Mouse (Mus musculus) heart, adult 8-10 months (tissue): ENCODE measurements at regions not wholly inside any gene's neighbourhood (a gene's known extent, or its start where the extent isn't known, plus 50 kb on each side); places are given as distances from the start of the nearest gene placed in this dataset.

Experiments
- DNase-seq: peaks from one replicate; pipeline ENCODE4 v3.0.0; 2022; ENCODE audit warnings: low spot score

DNA sequence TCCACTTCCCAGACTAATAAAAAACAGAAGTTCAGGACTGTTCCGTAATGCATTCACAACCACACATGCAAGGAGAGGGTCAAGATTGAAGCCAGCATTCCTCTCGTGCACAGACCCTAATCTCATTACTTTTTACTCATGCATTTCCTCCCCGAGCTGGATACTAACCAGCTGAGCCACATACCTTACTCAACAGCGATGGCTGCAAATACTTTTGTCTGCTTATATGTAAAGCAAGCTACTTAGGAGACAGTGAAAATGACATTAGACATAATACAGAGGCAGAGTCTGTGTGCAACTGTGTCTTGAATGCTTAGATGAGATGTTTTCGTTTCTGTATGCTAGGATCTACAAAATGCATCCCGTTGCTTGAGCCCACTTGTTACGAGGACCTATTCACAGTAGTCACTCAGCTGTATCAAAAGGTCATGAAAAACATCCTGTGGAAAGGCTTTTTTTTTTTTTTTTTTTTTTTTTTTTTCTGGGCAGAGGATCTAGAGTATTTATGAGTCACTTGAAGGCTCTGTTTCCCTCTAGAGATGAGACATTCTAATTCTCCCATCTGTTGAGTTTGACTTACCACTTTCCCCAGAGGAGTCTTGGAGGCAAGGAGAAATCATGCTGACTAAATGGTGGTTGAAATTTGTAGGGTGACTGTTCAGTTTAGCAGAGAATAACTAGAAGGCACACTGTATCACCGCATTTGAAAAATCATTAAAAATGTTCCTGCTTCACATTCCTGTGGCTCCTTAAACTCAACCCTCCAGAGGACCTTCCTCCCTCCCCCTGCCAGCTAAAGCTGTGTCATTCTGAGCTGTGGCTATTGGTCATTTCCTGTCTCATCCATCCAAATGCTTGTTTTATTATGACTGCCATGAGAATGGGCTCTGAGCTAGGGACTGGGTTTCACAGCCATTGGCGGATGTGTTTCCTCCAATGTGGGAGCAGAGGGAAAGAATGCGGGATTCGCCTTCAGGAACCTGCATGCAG is 1364.1 kb upstream of the A1bg start:
- peak; percentile 58 for DNase-seq

DNA sequence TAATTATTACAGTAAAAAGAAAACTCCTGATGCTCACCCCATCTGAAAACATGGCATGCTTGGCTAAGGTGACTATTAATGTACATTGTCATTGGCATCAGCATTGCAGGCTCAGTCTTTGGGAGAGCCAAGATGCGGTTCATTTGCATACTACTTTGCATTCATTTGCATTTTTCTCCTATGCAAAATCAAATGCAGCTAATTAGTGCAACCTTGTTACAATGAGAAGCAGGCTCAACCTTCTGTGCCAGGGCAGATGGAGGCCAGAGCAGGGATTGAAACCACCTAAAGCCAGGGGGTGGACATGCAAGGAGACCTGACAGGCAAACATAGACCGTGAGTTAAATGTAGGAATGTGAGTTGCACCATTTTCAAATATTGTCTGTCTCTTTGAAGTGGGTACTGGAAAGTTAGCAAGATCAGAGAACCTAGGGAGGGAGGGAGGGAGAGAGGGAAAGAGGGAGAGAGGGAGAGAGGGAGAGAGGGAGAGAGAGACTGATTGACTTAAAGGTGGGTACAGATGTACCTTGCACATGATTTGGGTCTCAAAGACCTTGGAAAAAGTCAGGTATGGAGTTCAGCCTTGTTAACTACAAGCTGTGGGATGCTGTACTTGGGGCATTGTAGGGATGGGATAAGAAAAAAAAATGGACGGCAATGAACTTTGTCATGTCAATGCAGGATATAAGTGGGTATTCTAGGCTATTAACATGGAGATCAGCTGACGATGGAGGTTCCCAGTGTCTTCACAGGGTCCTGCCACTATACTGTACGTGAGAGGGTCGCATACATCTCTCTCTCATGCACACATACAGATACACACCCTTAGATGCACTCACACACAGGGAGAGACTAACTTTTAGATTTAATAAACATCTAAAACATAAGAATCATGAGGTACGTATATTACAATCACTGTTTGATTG is 1362.1 kb upstream of the A1bg start:
- DNase-seq, result no peak

DNA sequence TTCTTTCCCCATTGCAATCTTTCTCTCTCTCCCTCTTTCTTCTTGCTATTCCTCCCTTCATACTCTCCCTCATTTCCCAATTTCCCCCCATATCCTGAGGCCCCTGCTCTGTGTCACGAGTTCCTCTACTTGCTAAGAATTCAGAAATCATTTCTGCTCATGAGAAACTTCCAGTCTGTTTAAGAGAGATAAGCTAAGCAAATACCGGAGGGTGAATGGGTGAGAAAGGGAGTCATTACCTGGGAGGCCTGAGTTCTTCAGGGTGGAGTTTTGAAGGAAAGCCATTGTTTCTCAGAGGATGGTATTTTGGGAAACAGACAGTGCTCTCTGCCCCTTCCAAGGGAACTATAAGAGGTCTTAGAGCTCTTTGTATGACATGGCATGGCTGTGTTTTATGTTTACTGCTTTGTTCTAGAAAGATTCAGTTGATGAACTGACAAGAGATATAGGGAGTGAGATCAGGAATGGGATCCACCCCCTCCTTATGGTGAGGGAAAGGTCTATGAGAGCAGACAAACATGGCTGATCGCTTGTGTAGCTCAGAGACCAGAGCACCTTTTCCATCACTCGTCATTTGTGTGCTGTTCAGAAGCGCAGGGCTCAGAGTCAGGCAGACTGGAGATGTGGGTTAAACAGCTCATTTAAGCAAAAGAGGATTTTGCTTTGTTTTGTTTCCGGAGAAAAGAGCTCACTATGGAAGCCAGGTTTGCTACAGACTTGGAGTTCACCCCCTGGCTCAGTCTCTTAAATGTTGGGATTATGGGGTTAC is 1361.0 kb upstream of the A1bg start:
- no peak for DNase-seq

DNA sequence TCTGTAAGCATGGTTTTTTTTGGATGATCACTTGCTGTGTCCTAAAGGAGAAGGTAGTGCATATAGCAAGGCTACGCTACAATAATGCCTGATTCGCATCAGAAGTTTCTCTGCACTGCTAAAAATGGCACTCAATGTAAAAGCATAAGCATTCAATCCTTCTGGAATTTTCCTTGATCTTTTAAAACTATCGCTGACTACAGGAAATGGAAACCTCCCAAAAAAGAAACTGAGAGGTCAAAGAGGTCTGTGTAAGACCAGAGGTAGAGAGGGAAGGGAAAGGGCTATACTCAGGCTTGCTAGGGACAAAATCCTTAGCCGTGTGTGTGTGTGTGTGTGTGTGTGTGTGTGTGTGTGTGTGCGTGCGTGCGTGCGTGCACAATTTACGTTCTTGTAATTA is 1359.8 kb upstream of the A1bg start:
- DNase-seq, result no peak

DNA sequence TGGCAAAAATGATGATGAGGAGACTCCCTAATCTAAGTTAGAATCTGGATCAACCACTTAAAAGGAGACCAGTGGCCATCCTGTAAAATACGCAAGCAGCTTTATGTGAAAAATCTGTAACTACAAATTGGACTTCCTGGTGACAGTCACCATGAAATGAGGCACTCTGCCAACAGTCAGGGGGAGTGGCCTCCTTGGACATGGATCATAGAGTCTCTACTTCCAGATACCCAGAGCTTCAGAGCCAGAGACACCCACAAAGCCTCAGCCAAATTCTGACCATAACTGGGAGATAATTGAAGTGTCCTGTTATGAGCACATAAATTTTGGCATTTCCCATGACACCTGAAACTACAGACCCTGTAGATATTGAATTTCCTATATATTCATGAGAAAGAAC is 1359.3 kb upstream of the A1bg start:
- no peak for DNase-seq

DNA sequence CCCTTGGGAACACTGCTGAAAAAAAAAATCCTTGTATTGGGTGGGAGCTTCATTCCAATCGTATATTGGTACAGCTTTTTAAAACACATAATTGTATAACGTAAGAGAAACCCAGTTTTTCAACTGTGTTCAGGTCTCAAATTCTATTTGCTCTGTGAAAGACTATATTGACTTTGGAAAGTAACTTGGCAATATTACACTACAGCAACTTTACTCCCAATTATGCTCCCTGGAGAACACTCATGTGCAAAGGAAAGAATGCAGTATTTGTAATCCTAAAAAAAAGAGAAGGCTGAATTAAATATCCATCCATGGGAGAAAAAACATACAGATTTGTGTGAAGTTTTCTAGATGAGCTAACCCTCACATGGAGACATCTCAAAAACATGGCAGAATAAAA is 1356.7 kb upstream of the A1bg start:
- no peak for DNase-seq

DNA sequence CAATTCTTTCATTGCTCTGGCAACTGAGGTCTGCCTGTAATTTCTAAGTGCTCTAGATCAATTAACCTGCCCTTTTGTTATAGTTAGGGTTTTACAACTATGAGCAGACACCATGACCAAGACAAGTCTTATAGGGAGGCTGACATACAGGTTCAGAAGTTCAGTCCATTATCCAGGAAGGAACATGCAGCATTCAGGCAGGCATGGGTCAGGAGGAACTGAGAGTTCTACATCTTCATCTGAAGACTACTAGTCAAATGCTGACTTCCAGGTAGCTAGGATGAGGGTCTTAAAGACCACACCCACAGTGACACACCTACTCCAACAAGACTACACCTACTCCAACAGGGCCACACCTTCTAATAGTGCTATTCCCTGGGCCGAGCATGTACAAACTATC is 1352.0 kb upstream of the A1bg start:
- no peak for DNase-seq

DNA sequence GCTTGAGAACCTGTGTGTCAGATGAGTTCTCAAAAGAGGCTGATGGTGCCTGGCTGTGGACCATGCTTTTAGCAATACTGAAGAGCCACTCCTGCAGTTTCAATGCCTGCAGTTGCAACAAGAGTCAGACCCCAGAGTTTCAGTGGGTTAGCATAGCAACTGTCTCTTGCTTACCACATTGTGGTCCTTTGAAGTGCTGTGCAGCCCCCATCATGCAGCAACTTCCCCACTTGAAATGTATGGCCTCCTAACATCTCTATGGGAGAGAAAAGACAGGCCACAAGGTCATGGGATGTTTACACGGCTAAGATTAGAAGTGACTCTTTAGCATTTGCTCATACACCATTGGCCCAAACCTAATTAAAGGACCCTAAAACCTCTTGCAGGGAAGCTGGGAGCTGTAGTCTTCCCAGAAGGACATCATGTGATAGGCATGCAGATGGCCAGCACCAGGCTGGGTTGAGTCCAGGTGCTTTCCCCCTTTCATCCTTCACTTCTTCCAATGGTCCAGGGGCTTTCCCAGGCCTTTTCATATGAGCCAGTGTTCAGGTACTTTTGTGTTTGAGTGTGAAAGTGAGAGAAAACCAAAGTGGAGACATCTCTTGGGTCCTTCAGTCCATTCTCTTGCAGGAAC is 1351.2 kb upstream of the A1bg start:
- DNase-seq, result no peak

DNA sequence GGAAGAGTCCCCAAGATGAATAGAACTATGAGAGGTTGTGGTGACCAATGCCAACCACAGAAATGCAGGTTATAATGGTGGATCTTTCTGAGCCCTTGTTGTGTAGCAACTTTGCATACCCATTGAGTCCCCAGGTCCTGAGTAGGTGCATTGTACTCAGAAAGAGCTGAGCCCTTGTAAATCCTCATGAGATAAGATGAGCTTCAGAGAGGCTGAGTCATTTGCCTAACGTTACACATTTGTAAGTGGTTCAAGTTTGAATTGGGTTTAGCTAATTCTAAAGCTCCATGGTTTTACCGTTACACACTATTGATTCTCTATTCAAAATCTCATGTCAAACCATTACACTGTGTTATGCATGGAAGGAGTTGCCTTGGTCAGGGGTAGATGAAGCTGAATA is 1349.9 kb upstream of the A1bg start:
- no peak for DNase-seq

DNA sequence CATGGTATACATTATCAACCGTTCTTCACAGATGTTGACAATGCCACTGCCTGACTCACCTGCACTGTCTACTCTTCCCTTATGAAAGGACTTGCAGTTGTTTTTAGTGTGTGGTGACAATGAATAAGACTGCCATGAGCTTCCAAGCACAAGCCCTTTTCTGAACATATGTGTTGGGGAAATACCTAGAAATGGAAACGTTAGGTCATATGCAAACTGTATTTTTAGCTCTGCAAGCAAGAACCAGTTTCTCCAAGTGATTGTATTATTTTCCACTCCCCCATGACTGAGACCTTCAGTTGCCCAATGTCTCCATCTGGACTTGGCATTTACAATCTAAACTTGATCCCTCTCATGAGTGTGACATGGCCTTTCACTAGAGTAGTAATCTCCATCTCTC is 1348.6 kb upstream of the A1bg start:
- no peak for DNase-seq

DNA sequence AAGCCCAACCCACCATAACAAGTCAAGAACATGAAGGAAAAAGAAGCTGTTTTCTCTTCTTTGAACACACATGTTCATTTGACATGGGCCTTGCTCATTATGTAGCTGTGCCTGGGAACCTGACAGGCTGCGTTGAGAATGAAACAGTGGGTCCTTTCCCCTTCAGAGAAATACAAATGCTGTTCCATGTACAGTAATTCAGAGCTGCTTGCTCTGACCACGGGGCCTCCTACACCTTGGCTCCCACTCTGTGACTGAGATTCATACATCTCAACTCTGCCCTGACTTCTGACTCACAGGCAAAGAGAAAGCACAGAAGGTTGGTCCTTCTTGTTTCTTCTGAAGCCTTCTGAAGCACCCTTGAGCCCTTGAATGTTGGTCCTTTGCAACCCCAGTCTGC is 1345.4 kb upstream of the A1bg start:
- no peak for DNase-seq

DNA sequence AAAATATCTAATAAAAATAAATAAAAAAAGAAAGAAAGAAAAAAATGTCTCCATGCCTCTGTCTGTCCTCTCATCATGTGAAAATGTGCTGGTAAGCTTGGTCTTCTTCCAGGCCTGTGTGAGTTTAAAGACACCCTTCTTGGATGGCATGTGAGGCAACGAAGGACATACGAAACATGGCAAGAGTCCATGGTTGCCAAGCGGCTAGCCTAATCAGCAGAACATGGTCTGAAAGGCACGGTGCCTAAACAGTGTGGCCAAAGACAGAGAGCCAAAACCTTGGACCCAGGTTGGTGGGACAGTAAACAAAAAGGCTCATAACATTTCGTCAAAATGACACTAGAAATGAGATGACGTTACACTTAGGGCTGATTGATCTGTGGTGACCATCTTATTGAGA is 1344.7 kb upstream of the A1bg start:
- no peak for DNase-seq

DNA sequence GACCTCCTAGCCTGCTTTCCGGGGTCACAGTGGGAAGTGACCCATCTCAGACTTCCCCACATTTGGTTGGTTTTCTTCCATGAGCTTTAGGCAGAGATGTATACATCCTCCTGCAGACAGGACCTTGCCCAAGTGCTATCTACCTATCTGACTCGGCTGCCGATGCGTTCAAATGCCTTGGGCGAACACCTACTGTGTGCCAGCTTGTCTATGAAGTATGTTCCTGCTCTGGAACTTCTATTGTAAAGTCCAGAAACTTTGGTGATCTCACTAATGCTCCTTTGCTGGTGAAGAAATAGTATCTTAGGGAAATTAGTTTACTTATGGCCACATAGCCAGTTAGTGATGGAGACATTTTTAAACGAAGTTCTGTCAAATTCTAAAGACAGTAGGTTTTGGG is 1343.2 kb upstream of the A1bg start:
- no peak for DNase-seq

DNA sequence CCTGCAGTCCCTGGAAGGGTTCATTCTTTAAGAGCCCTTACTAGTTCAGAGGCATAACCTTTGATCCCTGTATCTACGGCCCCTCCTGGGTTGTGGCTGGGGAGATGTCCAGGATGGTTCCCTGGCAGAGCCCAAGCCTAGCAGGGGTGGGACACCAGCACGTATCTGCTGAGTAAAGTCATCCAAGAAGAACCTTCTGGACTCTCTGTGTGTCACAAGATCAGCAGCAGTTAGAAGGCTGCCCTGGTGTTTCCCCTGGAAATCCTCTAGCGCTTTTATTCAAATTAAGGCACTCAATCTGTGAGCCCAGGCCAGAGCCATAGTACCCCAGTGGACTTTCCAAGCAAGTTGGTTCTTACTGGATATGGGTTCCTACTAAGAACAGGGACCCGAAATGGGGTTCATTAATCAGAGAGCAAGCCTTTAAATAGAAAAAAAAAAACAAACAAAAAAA is 1342.7 kb upstream of the A1bg start:
- no peak for DNase-seq

DNA sequence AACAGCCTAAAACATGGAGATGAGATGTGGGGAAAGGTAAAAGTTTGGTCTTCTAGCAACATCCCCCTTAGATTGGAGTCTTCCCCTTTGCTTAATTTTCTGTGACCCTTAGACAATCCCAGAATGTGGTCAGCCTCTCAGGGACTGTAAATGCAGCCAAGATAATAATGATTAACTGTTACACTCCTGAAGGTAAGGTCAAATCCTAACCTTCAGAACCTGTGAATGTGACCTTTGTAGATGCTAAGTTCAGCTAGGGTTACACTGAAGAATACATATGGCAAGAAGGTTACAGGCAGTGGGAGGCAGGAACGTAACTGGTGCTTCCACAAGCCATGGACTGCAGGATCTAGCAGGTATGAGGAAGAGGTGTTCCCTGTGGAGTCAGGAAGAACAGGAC is 1342.2 kb upstream of the A1bg start:
- DNase-seq, result no peak

DNA sequence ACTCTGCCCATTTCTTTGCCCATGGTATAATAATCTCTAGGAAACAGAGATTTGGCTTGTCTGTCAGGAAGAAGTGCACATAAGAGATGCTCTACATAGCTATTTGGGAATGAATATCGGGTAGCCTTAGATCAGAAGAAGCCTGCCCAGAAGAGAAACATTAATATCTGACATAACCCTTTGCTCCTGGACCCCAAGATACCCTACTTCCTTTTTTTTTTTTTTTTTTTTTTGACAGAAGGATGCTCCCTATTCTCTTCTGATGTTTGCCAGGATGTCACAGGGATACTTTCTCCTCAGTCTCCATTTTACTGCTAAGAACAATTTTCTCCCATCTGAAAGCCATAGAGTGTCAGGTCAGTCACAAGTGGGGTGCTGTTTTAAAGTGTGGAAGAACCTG is 1341.4 kb upstream of the A1bg start:
- no peak for DNase-seq

DNA sequence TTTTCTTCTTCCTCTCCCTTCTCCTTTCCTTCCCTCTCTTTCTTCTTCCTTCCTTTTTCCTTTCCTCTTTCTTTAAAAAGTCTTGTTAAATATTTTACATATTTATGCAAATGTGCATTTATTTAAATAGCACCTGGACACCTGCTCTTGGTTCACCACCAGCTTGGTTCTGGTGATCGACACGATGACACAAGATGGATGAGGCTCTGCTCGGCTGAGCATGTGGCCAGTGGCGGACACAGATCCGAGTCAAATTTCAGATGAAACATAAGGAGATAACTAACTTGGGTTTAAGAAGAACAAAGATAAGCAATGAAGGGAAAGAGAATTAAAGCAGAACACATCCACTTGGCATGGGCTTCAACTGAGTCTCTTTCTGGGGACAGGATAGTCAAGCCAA is 1339.7 kb upstream of the A1bg start:
- no peak for DNase-seq

DNA sequence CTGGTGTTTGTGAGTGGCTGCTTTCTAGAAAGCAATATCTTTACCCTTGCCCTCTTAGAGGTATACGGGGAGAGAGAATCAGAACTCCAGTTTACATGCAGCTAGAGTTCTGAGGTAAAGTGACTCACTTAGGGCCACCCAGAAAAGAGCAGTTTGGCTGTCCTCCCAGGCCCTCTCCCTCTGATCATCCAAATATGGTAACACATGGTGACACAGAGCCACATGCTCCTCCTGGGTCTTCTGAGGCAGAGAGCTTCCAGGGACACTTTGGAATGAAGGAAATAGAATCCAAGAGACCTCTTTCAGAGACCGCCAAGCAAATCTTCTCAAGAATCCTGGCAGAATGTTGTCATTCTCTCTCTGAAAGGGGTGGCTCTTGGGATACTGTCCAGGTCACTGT is 1338.7 kb upstream of the A1bg start:
- peak; percentile 57 for DNase-seq

DNA sequence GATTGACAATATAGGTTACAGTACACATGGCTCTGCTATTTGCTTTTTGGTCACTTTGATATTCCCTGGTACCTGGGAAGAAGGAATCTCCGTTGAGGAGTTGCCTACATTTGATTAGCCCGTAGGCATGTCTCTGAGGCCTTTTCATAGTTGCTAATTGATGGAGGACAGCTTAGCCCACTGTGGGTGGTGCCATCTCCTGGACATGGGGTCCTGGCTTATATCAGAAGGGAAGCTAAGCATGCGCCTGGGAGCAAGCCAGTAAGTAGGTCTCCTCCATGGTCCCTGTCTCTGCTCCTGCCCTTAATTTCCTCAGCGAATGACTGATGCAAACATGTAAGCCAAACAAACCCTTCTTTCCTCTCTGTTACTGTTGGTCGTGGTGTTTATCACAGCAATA is 1335.8 kb upstream of the A1bg start:
- DNase-seq, result no peak

DNA sequence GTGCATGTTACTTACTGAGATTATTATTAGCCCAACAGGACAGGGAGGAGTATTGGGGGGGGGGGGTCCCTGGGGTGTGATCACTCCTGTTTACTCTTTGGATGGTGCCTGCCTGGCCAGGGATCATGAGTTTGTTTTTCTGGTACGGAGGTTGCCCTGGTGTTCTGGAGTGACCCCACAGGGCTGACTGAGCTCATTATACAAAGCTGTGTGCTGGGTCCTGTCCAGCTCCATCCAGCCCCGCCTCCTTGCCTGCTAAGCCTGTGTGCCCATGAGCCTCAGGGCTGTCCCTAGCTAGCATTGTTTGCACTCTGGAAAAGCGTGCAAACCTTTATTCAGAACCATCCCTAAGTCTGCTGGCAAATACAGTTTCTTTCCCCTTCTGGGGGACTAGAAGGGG is 1335.1 kb upstream of the A1bg start:
- peak; percentile 51 for DNase-seq

DNA sequence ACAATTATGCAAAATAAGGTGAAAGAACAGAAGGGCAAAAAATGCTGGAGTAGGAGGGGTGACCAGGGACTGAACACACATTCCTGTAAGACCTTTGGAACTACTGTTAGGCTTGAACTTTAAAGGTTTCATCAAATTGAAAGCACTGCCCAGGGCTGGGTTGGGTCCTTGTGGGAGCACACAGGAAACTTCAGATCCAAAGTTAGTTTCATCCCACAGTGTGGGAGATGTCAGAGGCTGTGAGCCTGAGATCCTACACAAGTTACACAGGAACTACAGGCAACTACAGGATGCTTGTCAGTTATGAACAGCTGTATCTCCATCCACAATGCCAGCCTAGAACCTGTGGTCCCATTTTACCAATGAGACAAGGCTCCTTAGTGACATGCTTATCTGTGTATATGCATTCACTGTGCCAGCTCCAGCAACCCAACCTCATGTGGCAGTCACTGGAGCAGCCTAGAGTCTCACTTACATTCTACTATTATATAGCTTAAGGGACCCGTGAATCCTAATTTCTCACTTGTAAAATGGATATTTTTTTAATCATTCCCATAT is 1334.4 kb upstream of the A1bg start:
- no peak for DNase-seq
